Mouse (Mus musculus) forebrain, embryonic 16.5 days (tissue): ENCODE results near the gene Dock4. TPM values are rescaled to one million over a fixed set of nuclear protein-coding genes. Genes with fewer than 3 reads are reported as not detected.

ENCODE experiments used
- ATAC-seq: fragments of 200-750 bp; cut with Nextera tagmentation; 2 replicates; pipeline ENCODE4 v1.8.0; 2017; ENCODE audit warnings: mild to moderate bottlenecking, moderate library complexity
- H3K27ac ChIP-seq: fragments of 300-500 bp; sonication (generic); 2 replicates; pipeline ENCODE4 v1.5.1; 2014; ENCODE audit warnings: low read length, control low read depth
- H3K27me3 ChIP-seq: fragments of 300-500 bp; sonication (generic); replicated peaks from 2 replicates; pipeline ENCODE4 v1.6.1; 2014; ENCODE audit warnings: low read length; ENCODE audit not compliant: control insufficient read depth, insufficient read depth
- H3K36me3 ChIP-seq: fragments of 300-500 bp; sonication (generic); 2 replicates; pipeline ENCODE4 v1.6.1; 2014; ENCODE audit not compliant: control insufficient read depth, insufficient read depth
- H3K4me1 ChIP-seq: fragments of 300-500 bp; sonication (generic); replicated peaks from 2 replicates; pipeline ENCODE4 v1.6.1; 2014; ENCODE audit warnings: low read length; ENCODE audit not compliant: control insufficient read depth, insufficient read depth
- H3K4me2 ChIP-seq: fragments of 300-500 bp; sonication (generic); 2 replicates; pipeline ENCODE4 v1.6.1; 2014; ENCODE audit warnings: mild to moderate bottlenecking, low read length, control low read depth
- H3K4me3 ChIP-seq: fragments of 300-500 bp; sonication (generic); replicated peaks from 2 replicates; pipeline ENCODE4 v1.5.1; 2014; ENCODE audit warnings: mild to moderate bottlenecking, low read length, control low read depth
- H3K9ac ChIP-seq: fragments of 300-500 bp; sonication (generic); replicated peaks from 2 replicates; pipeline ENCODE4 v1.6.1; 2014; ENCODE audit warnings: low read depth, low read length, control low read depth
- H3K9me3 ChIP-seq: fragments of 300-500 bp; sonication (generic); 2 replicates; pipeline ENCODE4 v1.6.1; 2016; ENCODE audit warnings: low read length; ENCODE audit not compliant: control insufficient read depth
- WGBS: fragments of 180-500 bp; shearing (Covaris S2); extraction: QIAGEN DNeasy Blood & Tissue Kit; methylation state at CpG from one replicate; pipeline ENCODE4 v1.1.7; 2014; 5-methylcytosine and 5-hydroxymethylcytosine counted together
- polyA plus RNA-seq: library from polyadenylated mRNA; unstranded; fragments of >200 nt; fragmentation: Nextera tagmentation; extraction: Ambion mirVana; gene quantifications from 2 replicates; pipeline ENCODE4 v1.2.1, GENCODE M21; 2015

Gene Dock4
- polyA plus RNA-seq, 1 experiment from 2014 or later: 41.6 TPM

DNA sequence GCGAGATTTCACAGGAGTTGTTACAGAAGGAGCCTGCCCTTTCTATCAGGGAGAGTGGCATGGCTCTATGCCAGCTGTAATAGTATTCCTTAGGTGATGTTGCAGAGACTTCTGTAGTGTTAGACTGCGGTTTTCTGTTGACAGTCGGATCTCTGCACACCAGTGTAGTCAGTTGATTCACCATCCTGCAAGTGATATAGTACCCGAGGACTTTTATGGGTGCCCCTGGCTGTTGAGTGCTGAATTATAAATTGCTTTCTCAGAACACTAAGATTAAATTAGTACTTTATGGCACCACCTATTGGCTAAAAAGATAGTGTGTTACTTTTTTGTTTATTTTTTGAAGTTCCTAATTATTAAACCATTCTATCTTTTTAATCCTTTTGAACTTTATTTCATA lies 234.0 kb downstream of the Dock4 start:
- no peak for ATAC-seq
- WGBS: 75% methylated on average over 4 of the region's 4 CpGs

GRCm38 (mm10) chr12:40680551-40680950 lies 234.8 kb downstream of the Dock4 start:
- no peak overlapping the region for H3K4me3 ChIP-seq
- no peaks in the 10 kb centered on the region for H3K27me3 ChIP-seq
- H3K27ac ChIP-seq: no peak overlapping the region
- WGBS: 91% methylated on average over 1 of the region's 1 CpGs
- peaks cover 3% of the 10 kb centered on the region; the same call in 1 of the 2 replicates for H3K36me3 ChIP-seq
- no peak overlapping the region for H3K4me2 ChIP-seq
- ATAC-seq: no peak
- no peak overlapping the region for H3K9ac ChIP-seq
- H3K9me3 ChIP-seq: no peaks in the 10 kb centered on the region
- no peaks in the 10 kb centered on the region for H3K4me1 ChIP-seq

More for the DNA sequence above, 234.0 kb downstream of the Dock4 start:
- Histone ChIP-seq H3K4me2 (no peak overlapping the region), H3K36me3 (peaks cover 3% of the 10 kb centered on the region; the same call in 1 of the 2 replicates), H3K4me1 (no peaks in the 10 kb centered on the region), H3K4me3 (no peak overlapping the region), H3K27me3 (no peaks in the 10 kb centered on the region), H3K27ac (no peak overlapping the region), H3K9me3 (no peaks in the 10 kb centered on the region), H3K9ac (no peak overlapping the region)

GRCm38 (mm10) chr12:40691444-40691843 lies 245.7 kb downstream of the Dock4 start:
- no peak overlapping the region for H3K27ac ChIP-seq
- no peak overlapping the region for H3K4me2 ChIP-seq
- no peaks in the 10 kb centered on the region for H3K9me3 ChIP-seq
- no peak for ATAC-seq
- no peak overlapping the region for H3K9ac ChIP-seq
- 73% methylated on average over 4 of the region's 4 CpGs for WGBS
- no peaks in the 10 kb centered on the region for H3K36me3 ChIP-seq
- peaks cover 4% of the 10 kb centered on the region for H3K4me1 ChIP-seq
- no peak overlapping the region for H3K4me3 ChIP-seq
- no peaks in the 10 kb centered on the region for H3K27me3 ChIP-seq

- no peak for ATAC-seq
- Histone ChIP-seq H3K4me3 (no peak overlapping the region), H3K27me3 (no peaks in the 10 kb centered on the region), H3K9me3 (no peaks in the 10 kb centered on the region), H3K36me3 (no peaks in the 10 kb centered on the region), H3K9ac (no peak overlapping the region), H3K4me2 (no peak overlapping the region), H3K4me1 (peaks cover 4% of the 10 kb centered on the region), H3K27ac (no peak overlapping the region)
- WGBS: 72% methylated on average over 2 of the region's 2 CpGs
Measured at GRCm38 (mm10) chr12:40694082-40694721, 248.4 kb downstream of the Dock4 start.

DNA sequence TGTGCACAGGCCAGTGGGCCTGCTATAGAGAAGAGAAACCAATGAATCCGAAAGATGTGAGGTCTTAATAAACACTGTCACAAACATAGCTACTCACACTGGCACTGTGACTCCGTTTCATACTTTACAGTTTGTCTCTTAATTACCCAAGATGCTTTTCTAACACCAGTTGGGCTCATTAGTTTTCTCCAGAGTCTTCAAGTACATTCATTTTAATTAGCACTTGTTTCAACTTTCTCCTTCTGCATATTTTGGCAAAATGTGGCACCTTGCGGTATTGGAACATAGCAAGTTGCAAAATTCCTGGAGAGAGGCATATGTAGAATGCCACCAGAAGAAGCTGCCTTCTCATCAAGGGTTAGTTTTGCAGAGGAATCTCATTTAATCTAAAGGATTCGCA lies 252.6 kb downstream of the Dock4 start:
- ATAC-seq: peak; percentile 75
- no peak overlapping the region for H3K27ac ChIP-seq
- no peak overlapping the region for H3K4me2 ChIP-seq
- H3K36me3 ChIP-seq: no peaks in the 10 kb centered on the region
- no peaks in the 10 kb centered on the region for H3K27me3 ChIP-seq
- peaks cover 4% of the 10 kb centered on the region for H3K4me1 ChIP-seq
- H3K9ac ChIP-seq: no peak overlapping the region
- WGBS: 54% methylated on average over 4 of the region's 4 CpGs
- no peak overlapping the region for H3K4me3 ChIP-seq
- no peaks in the 10 kb centered on the region for H3K9me3 ChIP-seq

GRCm38 (mm10) chr12:40702233-40702792 lies 256.6 kb downstream of the Dock4 start:
- ATAC-seq: no peak
- H3K36me3 ChIP-seq: no peaks in the 10 kb centered on the region
- WGBS: 83% methylated on average over 5 of the region's 5 CpGs
- H3K4me2 ChIP-seq: no peak overlapping the region
- no peaks in the 10 kb centered on the region for H3K4me1 ChIP-seq
- H3K4me3 ChIP-seq: no peak overlapping the region
- H3K27ac ChIP-seq: no peak overlapping the region
- no peak overlapping the region for H3K9ac ChIP-seq
- H3K9me3 ChIP-seq: no peaks in the 10 kb centered on the region
- H3K27me3 ChIP-seq: no peaks in the 10 kb centered on the region

DNA sequence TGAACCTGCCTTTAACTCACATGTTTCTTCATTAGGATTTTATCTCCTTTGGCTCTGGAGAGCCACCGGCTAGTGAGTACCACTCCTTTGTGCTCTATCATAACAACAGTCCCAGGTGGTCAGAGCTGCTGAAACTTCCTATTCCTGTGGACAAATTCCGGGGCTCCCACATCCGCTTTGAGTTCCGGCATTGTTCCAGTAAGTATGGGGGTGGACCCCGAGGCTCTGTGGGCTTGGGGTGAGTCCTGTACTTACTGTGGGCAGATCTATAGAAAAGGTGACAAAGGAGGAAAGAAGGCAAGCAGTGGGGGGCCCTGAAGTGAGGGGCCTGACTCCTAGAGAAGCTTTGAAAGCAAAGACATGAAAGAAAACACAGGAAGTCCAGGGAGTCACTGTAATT lies 258.5 kb downstream of the Dock4 start:
- H3K9ac ChIP-seq: no peak overlapping the region
- H3K27ac ChIP-seq: no peak overlapping the region
- H3K36me3 ChIP-seq: no peaks in the 10 kb centered on the region
- no peaks in the 10 kb centered on the region for H3K4me1 ChIP-seq
- H3K27me3 ChIP-seq: no peaks in the 10 kb centered on the region
- no peaks in the 10 kb centered on the region for H3K9me3 ChIP-seq
- 26% methylated on average over 5 of the region's 5 CpGs for WGBS
- no peak for ATAC-seq
- H3K4me3 ChIP-seq: no peak overlapping the region
- H3K4me2 ChIP-seq: no peak overlapping the region

- H3K4me2 ChIP-seq: no peak overlapping the region
- no peak overlapping the region for H3K4me3 ChIP-seq
- no peaks in the 10 kb centered on the region for H3K27me3 ChIP-seq
- H3K4me1 ChIP-seq: no peaks in the 10 kb centered on the region
- H3K27ac ChIP-seq: no peak overlapping the region
- no peaks in the 10 kb centered on the region for H3K36me3 ChIP-seq
- WGBS: 88% methylated on average over 1 of the region's 1 CpGs
- ATAC-seq: no peak
- no peak overlapping the region for H3K9ac ChIP-seq
- H3K9me3 ChIP-seq: no peaks in the 10 kb centered on the region
Measured at GRCm38 (mm10) chr12:40707108-40707507, 261.4 kb downstream of the Dock4 start.

GRCm38 (mm10) chr12:40709094-40709493 lies 263.3 kb downstream of the Dock4 start:
- Histone ChIP-seq H3K4me2 (no peak overlapping the region), H3K36me3 (no peaks in the 10 kb centered on the region), H3K4me3 (no peak overlapping the region), H3K4me1 (0 out of 2 replicates have a peak, but pooled peaks cover 1% of the 10 kb centered on the region), H3K27me3 (no peaks in the 10 kb centered on the region), H3K9ac (no peak overlapping the region), H3K27ac (no peak overlapping the region), H3K9me3 (no peaks in the 10 kb centered on the region)
- 77% methylated on average over 2 of the region's 2 CpGs for WGBS
- no peak for ATAC-seq
